Mouse (Mus musculus) c-Kit-negative CD71-positive TER-119-positive erythroid progenitor cells, embryonic 14.5 days (primary cell): ENCODE results near the gene Scn1b.

Experiments used
- DNase-seq: peaks from one replicate; pipeline ENCODE4 v3.0.0-alpha.2; 2013; ENCODE audit warnings: low read depth, low spot score

The Scn1b gene

DNA sequence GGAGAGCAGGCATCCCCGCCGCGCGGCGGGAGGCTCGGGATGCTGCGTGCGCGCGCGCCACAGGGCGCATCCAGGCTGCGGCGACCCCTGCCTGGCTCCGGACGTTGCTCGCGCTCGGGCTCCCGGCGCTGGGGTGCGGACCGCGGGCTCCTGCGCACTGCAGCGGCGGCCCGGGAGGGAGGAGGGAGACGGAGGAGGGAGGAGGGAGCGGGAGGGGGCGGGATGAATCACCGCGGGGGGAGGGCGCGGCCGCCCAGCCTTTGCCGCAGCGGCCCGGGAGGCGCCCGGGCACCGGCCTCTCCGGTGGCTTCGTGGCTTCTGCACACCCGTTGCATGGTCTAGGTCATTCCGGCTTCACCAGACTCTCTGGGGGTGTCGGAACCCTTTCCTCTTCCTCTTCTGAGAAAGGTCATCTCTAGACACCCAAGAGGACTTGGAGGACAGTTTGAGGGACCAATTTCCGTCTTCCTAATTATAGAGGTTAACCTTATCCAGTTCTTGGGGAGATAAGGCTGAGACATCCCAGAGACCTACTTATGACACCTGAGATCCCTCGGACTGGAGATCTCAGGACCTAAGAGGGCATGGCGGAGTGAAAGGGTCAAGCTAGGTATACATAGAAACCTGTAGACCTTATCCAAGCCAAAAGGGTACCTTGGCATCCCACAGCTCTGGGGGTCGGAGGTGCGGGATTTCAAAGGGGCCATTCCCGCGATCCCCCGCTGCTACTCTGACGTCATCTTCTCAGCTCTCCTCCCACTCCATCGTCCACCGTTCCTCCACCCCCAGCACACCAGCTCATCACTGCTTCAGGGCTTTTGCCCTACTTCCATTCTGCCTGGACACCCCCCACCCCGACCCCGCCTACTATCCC, at the start of gene Scn1b:
Gene Scn1b, minus strand, starts transcription at position 153 of the 874 bp plus-strand sequence.
- DNase-seq: no peak

DNA sequence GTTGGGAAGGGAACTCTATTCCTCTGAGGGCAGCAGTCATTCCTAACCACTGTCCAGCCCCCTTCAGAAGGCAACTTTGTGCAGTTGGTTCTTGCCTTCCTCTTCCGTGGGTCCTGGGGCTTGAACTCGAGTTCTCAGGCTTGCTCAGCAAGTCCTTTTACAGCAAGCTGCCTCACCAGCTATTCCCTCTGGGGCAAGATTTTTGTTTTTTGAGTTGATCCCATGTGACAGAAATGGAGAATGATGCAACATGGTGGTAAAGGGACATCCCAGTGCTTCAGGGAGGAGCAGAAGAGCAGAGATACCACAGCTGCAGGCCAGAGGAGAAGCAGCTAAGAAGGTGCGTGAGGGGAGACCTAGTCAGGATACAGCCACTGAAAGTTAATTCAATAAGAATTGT, 48.3 kb upstream of the Scn1b start:
- DNase-seq: no peak

- DNase-seq: no peak
Measured at GRCm38 (mm10) chr7:31174466-31174865, 47.7 kb upstream of the Scn1b start.

- DNase-seq: no peak
Measured at GRCm38 (mm10) chr7:31172238-31172637, 45.4 kb upstream of the Scn1b start.

GRCm38 (mm10) chr7:31170520-31170919, 43.7 kb upstream of the Scn1b start:
- no peak for DNase-seq

DNA sequence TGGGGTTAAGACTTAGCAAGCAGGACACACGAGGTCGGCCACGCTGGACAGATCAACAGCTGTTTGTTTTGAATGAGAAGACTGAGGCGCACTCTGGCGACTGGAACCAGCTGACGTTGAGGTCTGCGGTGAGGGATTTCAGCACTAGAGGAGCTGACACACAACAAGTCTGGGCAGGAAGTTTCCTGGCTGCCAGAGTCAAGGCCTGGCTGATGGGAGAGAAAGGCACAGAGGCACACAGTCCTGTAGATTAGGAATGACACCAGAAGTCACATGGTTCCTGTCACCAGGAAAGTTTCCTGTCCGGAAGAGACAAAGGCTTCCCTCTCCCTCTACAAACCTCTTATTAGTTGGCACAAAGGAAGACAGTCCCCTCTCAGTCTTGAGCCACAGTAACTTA, 41.6 kb upstream of the Scn1b start:
- DNase-seq: no peak

GRCm38 (mm10) chr7:31164748-31165147, 37.9 kb upstream of the Scn1b start:
- no peak for DNase-seq

DNA sequence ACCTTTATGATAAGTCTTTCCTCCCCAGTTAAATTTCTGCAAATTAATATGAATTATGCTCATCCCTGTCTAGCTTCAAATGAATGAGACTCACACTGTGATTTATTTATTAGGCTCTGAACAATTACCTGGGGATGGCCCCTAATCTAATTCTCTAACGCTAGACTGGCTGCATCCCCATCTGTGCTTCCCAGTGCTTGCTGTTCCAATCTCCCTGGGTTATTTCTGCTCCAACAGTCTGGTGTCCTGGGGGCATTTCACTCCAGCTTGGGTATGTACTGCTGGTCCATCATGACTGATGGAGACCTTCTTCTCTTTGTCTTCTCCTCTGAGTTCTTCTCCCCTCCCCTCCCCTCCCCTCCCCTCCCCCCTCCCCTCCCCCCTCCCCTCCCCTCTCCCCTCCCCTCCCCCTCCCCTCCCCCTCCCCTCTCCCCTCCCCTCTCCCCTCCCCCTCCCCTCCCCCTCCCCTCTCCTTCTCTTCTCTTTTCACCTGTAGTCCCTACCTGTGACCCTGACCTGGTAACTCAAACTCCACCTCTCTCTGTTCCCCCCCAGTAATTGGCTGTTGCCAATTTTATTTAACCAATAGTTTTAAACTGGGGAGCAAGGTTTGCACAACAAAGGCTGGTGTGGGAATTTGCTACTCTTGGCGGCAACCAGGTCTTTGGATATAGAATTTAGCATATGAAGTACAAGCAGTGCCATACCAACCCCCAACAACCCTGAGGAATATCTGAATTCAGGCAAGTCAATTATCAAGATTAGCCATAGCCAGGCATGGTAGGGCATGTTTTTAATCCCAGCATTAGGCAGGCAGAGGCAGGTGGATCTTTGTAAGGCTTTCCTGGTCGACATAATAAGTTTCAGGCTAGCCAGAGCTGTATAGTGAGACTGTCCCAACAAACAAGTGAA, 37.1 kb upstream of the Scn1b start:
- no peak for DNase-seq

DNA sequence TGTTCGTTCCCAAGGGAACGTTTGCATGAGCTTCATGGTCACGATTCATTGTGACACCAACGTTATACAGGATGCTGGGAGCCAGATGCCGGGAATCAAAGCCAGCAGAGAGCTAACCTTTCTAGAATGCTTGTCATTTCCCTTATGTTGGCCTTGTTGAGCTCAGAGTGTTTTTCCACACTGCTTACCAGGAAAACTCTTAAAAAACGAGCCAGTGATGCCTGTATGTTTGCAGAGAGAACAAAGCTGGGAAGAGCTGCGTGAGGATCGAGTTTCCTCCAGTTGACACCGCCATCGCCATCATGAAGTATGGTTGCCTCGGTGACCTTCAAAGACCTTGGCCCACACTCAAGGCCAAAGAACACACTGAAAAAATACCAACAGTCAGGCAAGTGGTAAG, 35.5 kb upstream of the Scn1b start:
- no peak for DNase-seq

- no peak for DNase-seq
Measured at GRCm38 (mm10) chr7:31161831-31162230, 35.0 kb upstream of the Scn1b start.

DNA sequence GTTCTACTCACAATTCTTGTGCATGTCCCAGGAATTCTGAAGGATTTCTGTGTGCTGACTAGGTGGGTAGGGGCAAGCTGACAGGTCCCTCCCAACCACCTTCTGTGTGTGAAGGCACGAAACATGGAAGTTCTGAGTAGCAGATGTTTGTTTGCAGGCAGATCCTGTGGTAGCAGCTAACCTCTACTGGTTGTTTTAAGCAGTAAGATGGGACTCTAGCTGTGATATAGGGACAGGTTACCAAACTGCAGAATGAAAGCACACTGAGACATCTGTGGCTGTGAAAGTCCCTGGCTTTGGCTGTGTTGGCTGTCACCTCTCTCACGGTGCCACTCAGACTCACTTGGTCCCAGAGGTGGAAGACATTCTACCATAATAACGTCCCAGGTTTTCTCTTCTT, 34.4 kb upstream of the Scn1b start:
- no peak for DNase-seq

DNA sequence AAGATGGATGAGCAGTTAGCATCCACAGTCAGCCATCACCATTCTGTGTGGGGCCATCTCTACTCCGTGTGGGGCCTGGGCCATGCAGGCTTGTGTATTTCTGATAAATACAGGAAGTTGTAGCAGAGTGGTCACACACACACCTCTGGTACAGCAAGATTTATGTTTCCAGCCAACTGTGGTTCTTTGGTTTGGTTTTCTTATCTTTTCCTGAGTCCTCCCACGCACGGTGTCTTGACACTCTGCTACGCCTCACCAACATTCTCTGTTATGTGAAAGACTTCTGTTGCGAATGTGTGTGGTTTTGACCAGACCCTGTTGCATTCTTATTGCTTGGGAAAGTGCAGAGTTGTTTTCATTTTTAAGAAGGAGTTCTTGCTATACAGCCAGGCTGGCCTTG, 34.0 kb upstream of the Scn1b start:
- DNase-seq: no peak

DNA sequence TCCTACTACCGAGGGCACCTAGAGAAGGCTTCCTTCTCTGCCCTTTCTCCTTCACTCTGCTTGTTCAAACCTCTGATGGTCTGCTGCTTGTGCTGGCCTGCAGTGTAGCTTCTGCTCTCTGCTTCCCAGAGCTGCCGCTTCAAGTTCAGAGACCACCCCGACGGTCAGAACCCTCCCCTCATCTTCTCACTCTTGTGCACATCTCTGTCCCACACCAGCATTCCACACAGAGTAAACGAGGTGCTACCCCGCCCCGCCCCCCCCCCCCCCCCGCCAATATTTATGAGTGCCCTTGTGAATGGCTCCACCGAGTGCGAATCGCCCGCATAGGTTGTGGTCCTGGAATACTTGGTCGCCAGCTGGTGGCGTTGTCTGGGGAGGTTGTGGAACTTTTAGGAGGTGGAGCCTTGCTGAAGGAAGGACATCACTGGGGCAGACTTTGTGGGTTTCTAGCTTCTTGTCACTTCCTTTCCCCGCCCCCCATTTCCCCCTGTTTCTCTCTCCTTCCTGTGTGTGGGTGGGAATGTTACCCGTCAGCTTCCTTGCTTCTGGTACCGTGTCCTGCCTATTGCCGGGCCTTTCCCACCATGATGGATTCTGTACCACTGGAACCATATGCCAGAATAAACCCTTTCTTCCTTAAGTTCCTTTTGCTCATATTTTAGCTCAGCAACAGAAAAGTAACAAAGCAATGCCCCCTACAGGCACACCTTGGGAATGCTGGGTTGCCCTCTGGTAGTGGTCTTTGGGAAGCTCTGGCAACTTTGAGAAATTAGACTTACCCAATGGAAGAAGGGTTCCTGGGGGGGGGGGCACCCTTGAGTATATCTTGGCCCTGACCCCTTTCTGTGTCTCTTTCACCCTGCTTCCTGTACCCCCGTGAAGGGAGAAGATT, 29.5 kb upstream of the Scn1b start:
- DNase-seq: no peak

DNA sequence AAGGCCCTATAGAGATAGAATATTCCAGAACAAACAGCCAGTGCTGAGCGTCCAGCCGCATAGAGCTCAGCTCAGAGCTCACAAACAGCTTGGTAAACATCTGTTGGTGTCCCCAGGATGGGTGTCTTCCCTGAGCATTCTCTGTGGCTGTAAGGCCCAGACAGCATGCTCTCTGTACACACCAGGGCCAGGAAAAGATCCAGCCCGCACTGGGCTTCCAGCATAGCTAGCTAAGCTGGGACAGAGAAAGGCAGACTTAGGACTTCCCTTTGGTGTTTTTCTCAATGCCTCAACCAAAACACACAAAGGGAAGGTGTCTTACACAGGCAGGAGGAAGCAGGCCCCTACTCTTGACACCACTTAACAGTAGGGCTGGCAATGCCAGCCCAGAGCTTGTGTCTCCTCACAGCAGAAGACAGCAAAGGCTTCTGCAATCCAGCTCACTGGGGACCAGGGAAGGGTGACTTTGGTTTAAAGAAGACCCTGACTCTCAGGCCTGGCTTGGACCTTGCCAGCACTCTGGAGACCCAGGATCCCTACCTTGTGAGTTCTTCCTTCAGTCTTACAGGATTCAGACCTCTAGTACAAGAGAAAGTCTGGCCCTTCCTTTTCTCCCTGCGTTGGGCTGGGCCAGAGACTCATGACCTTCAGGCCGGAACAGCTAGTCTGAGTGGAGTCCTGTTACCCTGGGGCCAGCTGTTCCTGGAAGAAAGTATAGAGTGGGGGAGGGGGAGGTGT, 28.7 kb upstream of the Scn1b start, which contains the start of gene Gramd1a:
Gene Gramd1a, minus strand, starts transcription at position 601 of the 738 bp plus-strand sequence.
- no peak for DNase-seq

DNA sequence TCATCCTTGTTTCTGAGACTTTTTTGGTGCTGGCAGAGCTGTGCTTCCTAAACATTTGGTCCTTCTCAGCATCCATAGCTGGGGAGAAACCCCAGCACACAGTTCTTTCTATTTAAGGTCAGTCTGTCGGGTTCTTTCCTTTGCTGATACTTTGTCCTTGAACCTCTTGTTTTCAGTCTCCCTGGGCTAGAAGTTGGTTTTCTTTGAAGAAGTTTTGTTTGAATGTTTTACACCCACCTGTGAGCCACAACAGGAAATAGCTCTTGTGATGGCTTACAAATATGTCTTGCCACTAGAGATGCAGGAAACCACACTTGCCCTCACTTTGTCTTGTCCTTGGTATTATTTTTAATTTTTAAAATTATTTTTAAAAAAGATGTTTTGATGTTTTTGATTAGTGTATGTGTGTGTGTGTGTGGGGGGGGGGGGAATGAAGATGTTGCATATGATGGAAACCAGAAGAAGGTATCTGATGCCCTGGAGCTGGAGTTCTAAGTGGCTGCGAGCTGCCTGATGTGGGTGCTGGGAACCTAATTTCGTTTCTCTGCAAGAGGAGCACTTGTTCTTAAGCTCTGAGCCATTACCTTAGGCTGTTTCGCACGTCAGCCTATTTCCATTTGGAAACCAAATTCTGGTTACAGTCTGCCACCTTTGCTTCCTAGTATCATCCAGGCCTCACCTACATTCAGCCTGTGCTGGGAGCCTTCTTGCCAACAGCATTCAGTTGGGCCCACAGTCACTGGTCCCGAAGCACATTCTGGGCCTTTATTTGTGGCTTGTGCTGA, 26.9 kb upstream of the Scn1b start:
- DNase-seq: no peak

DNA sequence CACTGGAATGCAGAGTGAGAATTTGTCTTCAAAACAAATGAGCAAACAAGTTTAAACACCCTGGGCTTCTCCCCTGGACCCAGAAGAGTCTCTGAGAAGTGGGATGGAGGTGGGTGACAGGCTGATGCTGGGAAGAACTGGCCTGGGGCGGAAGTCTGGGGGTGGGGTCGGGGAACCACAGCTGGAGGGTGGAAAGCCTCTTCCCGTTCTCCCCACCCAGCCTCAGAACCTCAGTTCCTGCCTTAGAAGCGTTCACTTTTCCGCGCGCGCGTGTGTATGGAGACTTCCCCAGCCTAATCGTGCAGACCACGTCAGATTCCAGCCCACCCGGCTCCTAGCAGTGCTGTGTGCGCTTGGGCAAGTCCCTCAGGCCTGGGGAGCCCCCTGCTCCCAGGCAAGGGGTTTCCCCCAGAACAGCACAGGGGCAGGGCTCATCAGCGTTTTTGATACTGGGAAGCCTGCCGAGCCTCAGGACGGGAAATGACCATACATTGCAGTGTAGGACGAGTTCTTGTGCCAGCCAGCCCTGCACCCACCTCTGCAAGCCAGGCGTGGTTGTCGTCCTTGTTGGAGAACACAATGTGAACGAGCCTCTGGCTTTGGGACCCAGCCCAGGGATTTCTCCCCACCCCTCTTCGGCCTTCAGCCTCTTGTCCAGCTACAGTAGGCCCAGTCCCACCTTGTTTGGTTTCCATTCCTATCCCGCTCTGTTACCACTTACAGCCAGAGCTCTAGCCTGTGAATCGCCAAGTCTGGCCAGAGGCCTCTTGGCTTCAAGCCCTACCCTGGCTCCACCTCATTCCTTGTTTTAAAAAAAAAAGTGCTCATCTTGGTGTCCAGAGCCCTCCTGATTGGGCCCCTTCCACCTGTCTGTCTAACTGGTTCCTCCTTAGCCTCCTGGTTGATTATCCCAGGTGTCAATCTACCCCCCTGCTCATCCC, 24.8 kb upstream of the Scn1b start:
- DNase-seq: no peak

- no peak for DNase-seq
Measured at GRCm38 (mm10) chr7:31150566-31151300, 23.9 kb upstream of the Scn1b start.
